Mouse (Mus musculus): ENCODE measurements around the gene Ccdc159.
A peak's percentile ranks its signal among the peaks of the same experiment; 100 is the strongest.

Gene Ccdc159

GRCm38 (mm10) chr9:21961366-21961980 lies 34.2 kb downstream of the Ccdc159 start:
- DNase-seq (ENCODE audit: low read depth, low spot score) = no peak

GRCm38 (mm10) chr9:21962010-21962409 lies 34.7 kb downstream of the Ccdc159 start:
- no peak for DNase-seq (ENCODE audit: low read depth, low spot score)

- DNase-seq (ENCODE audit: low read depth, low spot score) = peak; percentile 80
Measured at GRCm38 (mm10) chr9:21962416-21963059, 35.3 kb downstream of the Ccdc159 start.

- no peak for DNase-seq (ENCODE audit: low read depth, low spot score)
Measured at GRCm38 (mm10) chr9:21963417-21963816, 36.1 kb downstream of the Ccdc159 start, which contains the start of gene Epor. Epor (minus strand) TSS chr9:21963506.

- no peak for DNase-seq (ENCODE audit: low read depth, low spot score)
Measured at GRCm38 (mm10) chr9:21968883-21969282, 41.6 kb downstream of the Ccdc159 start.

- DNase-seq (ENCODE audit: low read depth, low spot score) = no peak
Measured at GRCm38 (mm10) chr9:21969304-21969703, 42.0 kb downstream of the Ccdc159 start.

- DNase-seq (ENCODE audit: low read depth, low spot score) = no peak
Measured at GRCm38 (mm10) chr9:21976626-21977175, 49.4 kb downstream of the Ccdc159 start.

GRCm38 (mm10) chr9:21977331-21977730 lies 50.1 kb downstream of the Ccdc159 start:
- no peak for DNase-seq (ENCODE audit: low read depth, low spot score)

- peak; percentile 49 for DNase-seq (ENCODE audit: low read depth, low spot score)
Measured at GRCm38 (mm10) chr9:21977972-21978371, 50.7 kb downstream of the Ccdc159 start.

GRCm38 (mm10) chr9:21978398-21979128 lies 51.3 kb downstream of the Ccdc159 start:
- DNase-seq (ENCODE audit: low read depth, low spot score) = peak; percentile 67

GRCm38 (mm10) chr9:21983911-21984310 lies 56.6 kb downstream of the Ccdc159 start:
- no peak for DNase-seq (ENCODE audit: low read depth, low spot score)

All from ES-CJ7 (cell line).